Mouse (Mus musculus) hematopoietic stem cell, adult 5-6 weeks (primary cell): ENCODE measurements around the gene Mtmr10. TPM values are rescaled to one million over a fixed set of nuclear protein-coding genes. Genes with fewer than 3 reads are reported as not detected.

Source experiments
- ATAC-seq, 2 experiments: fragments of 125-278 bp in 1 of 2; replicated peaks in 1 of 2; 2 replicates each; pipeline ENCODE4 v1.8.0; 2016 to 2017; ENCODE audit warnings: inconsistent platforms in 2 of 2, mild to moderate bottlenecking in 2 of 2, moderate number of reproducible peaks in 2 of 2, low read depth in 1 of 2, moderate TSS enrichment in 1 of 2; ENCODE audit not compliant: low FRiP score in 2 of 2, poor library complexity in 2 of 2, severe bottlenecking in 2 of 2, insufficient read depth in 1 of 2, low TSS enrichment in 1 of 2
- total RNA-seq: library from RNA; stranded (forward); fragments of 172-1452, 232-1000 nt; gene quantifications from 2 replicates; pipeline ENCODE4 v1.2.3, GENCODE M21; 2017

Mtmr10 gene
- total RNA-seq, 1 experiment from 2014 or later = 4.3 TPM

DNA sequence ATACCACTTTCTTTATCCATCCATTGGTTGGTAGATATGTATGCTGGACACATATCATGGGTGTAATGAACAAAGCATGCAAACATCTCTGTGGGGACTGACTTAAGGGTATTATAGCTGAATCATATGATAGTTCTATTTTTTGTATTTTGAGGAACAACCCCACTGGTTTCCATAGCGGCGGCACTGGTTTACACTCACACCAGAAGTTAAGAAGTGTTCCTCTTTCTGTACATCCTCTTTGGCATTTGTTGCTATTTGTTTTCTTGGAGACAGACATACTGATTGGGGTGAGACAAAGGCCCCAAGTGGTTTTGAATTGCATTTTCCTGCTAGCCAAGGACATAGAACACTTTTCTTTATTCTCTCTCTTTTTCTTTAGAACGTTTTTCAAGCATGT, 7.9 kb upstream of the Mtmr10 start:
- peak; percentile 87 to 88 for ATAC-seq

GRCm38 (mm10) chr7:64286566-64286965, 887 bp upstream of the Mtmr10 start:
- no peak for ATAC-seq

- ATAC-seq = no peak
These were observed 2.0 kb downstream of the Mtmr10 start for GRCm38 (mm10) chr7:64289416-64289815.

DNA sequence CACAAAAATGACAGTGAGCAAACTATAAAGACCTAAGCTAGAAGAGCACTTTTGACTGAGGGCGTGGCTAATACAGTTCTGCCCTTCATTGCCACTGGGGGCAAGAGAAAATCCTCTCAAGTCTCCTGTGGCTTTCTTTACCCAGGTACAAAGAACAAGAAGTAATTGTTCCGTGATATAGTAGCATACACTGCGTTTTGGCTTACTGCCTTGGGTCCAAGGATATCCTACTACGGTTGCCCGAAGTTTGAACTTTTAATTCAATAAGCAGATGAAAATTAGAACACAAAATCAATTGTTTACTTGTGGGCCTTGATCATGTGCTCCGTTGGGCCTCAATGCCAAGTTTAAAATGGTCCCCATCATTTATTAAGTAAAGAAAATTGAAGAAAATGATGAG, 3.0 kb downstream of the Mtmr10 start:
- no peak for ATAC-seq

DNA sequence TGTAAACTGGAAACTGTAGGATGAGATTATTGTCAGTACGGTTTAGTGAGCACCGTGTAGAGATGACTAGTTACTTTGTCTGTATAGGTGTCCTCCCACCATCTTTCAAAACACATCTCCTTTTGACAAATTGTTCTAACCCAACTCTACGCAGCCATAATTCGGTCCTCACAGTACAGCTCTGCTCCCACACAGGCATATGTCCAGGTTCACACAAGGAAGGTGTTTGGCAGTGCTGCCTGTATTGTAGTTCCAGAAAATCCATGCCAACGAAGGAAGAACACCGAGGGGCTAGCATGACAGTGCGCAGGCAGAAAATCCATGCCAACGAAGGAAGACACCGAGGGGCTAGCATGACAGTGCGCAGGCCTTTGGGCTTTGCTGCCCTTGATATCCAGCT, 4.3 kb downstream of the Mtmr10 start:
- no peak for ATAC-seq

GRCm38 (mm10) chr7:64296286-64297010, 9.0 kb downstream of the Mtmr10 start:
- no peak for ATAC-seq

DNA sequence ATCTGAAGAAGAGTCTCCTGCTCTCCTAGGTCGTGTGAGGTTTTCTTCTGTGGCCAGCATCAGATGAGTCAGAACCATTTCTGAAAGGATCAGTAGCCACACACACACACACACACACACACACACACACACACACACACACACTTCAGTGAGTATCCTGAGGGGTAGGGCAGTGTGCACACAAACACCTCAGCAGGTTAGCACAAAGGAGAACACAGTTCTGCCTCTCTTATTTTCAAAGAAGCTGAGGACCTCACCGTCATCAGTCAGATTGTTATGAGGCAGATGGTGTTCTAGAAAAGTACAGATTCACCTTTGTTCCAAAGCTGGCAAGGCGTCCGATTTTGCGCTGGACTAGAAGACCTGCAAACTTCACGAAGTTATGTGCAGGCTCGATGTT, 22.8 kb downstream of the Mtmr10 start:
- no peak for ATAC-seq

DNA sequence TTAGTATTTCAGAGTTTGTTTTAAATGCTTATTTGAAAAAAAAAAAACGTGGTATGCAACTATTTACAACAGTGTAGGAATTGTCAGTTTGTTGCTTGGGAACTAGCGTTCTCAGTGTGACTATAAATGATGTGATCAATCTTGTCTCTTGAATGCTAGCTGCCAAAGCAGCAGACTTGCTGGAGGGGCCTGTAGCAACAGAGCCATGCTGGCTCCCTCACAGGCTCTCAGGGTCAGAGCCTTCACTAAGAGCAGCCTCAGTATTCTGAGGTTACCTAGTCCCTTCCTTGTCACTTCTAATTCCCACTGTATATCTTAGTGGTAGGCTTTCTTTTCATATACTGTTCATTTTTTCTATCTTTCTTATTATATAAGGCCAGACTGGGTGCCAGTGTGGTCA, 23.3 kb downstream of the Mtmr10 start:
- no peak for ATAC-seq

DNA sequence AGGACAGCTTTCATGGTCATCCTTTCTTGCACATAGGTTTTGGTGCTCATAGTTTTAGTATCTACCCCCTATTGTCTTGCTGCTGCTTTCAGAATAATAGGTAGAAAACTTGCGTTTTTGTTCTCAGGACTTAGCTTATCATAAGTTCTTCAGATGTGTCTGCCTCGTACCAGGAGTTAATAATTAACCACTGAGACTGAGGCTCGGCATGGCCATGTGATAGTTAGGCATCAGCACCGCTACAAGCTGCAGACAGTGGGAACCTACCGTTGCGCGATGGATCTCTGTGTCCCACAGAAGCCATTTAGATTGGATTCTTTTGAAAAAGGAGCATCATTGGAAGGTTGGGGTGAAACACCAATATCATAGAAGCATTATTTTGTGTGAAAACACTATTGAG, 25.4 kb downstream of the Mtmr10 start:
- ATAC-seq = no peak

GRCm38 (mm10) chr7:64321125-64321524, 33.7 kb downstream of the Mtmr10 start:
- ATAC-seq = no peak

DNA sequence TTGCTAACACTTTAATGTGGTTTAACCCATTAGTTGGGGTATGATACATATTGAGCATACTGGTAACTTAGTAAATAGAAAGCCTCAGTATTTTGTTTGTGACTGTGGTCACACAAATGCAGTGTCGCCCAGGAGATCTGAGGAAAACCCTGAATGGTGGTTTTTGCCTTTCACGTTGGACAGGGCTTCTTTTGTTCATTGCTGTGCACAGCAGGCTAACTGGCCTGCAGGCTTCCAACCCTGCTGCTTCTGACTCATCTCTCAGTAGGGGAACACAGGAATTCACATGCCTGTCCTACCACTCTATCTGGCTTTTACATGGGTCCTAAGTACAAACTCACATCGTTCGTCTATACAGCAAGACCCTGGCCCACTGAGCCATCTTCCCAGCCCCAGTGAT, 34.2 kb downstream of the Mtmr10 start:
- ATAC-seq = no peak

DNA sequence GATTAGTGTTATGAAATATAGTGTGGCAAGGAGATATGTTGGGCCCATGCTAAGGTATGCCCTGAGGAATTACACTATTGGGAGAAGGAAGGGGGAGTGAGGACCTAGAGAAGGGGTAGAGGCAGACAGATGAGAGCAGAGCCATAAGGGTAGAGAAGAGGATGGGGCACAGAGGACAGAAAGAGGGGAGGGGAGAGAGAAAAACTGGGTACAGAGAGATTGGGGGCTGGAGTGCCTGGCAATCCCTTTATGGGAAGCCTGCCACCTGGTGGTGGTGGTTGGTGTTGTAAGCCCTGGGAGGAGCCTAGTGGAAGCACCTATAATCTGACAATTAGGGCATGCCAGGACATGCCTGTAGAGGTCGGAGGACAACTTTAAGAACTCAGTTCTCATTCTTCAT, 39.4 kb downstream of the Mtmr10 start:
- peak; percentile 97 to 98 for ATAC-seq

DNA sequence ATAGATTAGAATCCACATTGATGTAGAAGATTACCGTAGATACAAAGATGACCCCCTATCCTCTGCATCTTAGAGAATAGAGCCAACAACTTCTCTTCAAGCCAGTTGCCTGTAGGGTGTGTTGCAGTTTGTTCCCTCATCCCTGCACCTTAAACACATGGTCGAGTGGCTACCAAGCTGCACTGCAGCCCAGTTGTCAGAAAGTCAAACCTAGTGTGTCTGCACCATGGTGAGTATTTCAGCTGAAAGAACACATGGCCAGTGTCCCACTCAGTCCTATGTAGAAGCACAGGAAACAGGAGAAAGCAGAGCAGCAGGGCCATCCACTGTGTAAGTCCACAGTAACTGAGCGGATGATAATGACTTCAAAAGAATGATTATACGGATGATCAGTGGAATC, 40.0 kb downstream of the Mtmr10 start:
- no peak for ATAC-seq

- ATAC-seq = no peak
These were observed 43.9 kb downstream of the Mtmr10 start for GRCm38 (mm10) chr7:64331309-64331708.

- no peak for ATAC-seq
These were observed 45.2 kb downstream of the Mtmr10 start for GRCm38 (mm10) chr7:64332686-64333085.

DNA sequence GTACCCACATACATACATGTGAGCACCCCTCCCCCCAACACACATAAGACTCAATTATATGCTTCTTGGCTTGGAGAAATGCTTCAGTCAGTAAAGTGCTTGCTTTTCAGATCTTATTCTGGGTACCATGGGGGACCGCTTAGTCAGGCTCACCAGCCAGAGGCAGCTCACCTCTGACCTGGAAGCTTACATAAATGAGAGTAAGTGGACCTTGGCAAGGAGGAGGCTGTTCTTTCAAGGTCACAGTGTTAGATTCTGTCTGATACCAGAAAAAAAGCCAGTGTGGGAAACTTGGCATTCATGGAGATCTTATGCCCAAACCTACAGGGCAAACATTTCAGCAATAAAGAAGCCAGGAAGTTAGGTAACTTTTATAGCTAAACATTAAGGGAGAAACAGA, 60.4 kb downstream of the Mtmr10 start:
- ATAC-seq = no peak

DNA sequence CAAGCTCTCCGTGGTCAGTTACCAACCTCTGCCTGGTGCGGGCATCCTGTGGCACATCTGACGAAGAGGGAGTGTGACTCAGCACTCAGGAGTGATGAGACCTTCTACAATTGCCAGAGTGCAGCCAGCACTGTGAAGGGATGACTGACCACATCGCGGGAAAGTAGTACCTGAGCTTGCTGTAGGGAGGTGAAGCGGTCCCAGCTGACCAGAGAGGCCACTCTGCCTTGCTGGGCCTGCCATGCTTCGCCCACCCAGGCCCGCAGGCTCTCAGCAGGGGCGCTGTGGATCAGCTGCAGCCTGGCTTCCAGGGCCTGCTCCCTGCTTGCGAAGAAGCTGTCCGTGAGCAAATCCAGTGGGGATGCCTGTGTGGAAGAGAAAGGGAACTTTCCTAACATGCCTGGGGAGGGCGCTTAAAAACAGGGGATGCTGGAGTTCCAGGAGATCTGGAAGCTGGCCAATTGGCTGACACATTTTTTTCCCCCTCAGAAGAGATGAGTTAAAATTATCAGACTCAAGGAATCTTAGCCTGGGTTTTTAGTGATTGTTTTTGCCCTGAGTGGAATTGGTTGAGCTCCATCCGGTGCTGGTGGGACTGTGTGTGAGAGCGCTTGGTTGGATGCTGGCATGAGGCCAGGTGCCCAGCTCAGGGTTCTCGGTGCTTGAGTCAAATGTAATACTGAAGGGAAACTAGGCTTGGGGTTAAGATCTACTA, 61.9 kb downstream of the Mtmr10 start:
- ATAC-seq = no peak

- peak in 1 of 2 experiments; percentile 49; a peak in 2 of 4 replicates for ATAC-seq
These were observed 63.6 kb downstream of the Mtmr10 start for GRCm38 (mm10) chr7:64351087-64351486.

DNA sequence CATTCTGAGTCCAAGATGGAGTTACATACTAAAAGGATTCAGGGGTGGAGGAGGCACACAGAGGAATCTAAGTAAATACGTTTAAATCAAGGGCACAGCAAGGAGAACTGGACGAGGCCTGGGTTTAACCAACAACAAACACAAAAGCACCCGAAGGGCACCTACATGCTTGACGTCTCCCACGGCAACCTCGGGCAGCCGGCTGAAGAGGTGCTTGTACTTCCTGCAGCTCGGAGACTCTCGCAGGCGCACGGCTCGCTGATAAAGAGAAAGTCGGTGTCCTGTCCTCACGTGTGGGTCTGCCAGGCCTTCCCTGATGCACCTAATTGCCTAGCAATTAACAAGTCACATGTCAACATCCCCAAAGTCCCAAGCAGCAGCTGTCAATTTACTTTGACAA, 66.8 kb downstream of the Mtmr10 start:
- no peak for ATAC-seq
